Mouse (Mus musculus) embryonic facial prominence, embryonic 11.5 days (tissue): ENCODE data around the gene Tepsin. TPM values are rescaled to one million over a fixed set of nuclear protein-coding genes. Genes with fewer than 3 reads are reported as not detected.

ENCODE experiments used
- ATAC-seq: fragments of 200-750 bp; cut with Nextera tagmentation; replicated peaks from 2 replicates; pipeline ENCODE4 v1.8.0; 2017; ENCODE audit warnings: low read depth; ENCODE audit not compliant: insufficient number of reproducible peaks, low FRiP score, low TSS enrichment
- DNase-seq: peaks from one replicate; pipeline ENCODE4 v3.0.0-alpha.2; 2015; ENCODE audit warnings: low spot score
- H3K27ac ChIP-seq: fragments of 300-500 bp; sonication (generic); replicated peaks from 2 replicates; pipeline ENCODE4 v1.5.1; 2014; ENCODE audit warnings: mild to moderate bottlenecking, low read depth, low read length, control low read depth
- H3K27me3 ChIP-seq: fragments of 300-500 bp; sonication (generic); 2 replicates; pipeline ENCODE4 v1.6.1; 2014; ENCODE audit warnings: mild to moderate bottlenecking, low read length, moderate library complexity, mixed read lengths; ENCODE audit not compliant: control insufficient read depth, insufficient read depth
- H3K36me3 ChIP-seq: fragments of 300-500 bp; sonication (generic); replicated peaks from 2 replicates; pipeline ENCODE4 v1.6.1; 2014; ENCODE audit warnings: low read depth, mild to moderate bottlenecking, low read length, moderate library complexity, mixed read lengths; ENCODE audit not compliant: control insufficient read depth, insufficient read depth
- H3K4me1 ChIP-seq: fragments of 300-500 bp; sonication (generic); 2 replicates; pipeline ENCODE4 v1.6.1; 2014; ENCODE audit warnings: low read length, mixed read lengths; ENCODE audit not compliant: control insufficient read depth, insufficient read depth
- H3K4me2 ChIP-seq: fragments of 300-500 bp; sonication (generic); 2 replicates; pipeline ENCODE4 v1.6.1; 2014; ENCODE audit warnings: low read depth, mild to moderate bottlenecking, control low read depth, low read length, moderate library complexity
- H3K4me3 ChIP-seq: fragments of 300-500 bp; sonication (generic); 2 replicates; pipeline ENCODE4 v1.5.1; 2014; ENCODE audit warnings: low read depth, low read length, control low read depth
- H3K9ac ChIP-seq: fragments of 300-500 bp; sonication (generic); replicated peaks from 2 replicates; pipeline ENCODE4 v1.6.1; 2014; ENCODE audit warnings: mild to moderate bottlenecking, control low read depth, low read length
- H3K9me3 ChIP-seq: fragments of 300-500 bp; sonication (generic); replicated peaks from 2 replicates; pipeline ENCODE4 v1.6.1; 2016; ENCODE audit warnings: mild to moderate bottlenecking, low read length, inconsistent platforms, mixed read lengths; ENCODE audit not compliant: control insufficient read depth
- WGBS: fragments of 180-500 bp; shearing (Covaris S2); extraction: QIAGEN DNeasy Blood & Tissue Kit; methylation state at CpG from one replicate; pipeline ENCODE4 v1.1.7; 2014; 5-methylcytosine and 5-hydroxymethylcytosine counted together
- polyA plus RNA-seq: library from polyadenylated mRNA; unstranded; fragments of >200 nt; fragmentation: Nextera tagmentation; extraction: Ambion mirVana; gene quantifications from 2 replicates; pipeline ENCODE4 v1.2.1, GENCODE M21; 2014

The Tepsin gene
- polyA plus RNA-seq, 1 experiment from 2014 or later: 10.5 TPM

DNA sequence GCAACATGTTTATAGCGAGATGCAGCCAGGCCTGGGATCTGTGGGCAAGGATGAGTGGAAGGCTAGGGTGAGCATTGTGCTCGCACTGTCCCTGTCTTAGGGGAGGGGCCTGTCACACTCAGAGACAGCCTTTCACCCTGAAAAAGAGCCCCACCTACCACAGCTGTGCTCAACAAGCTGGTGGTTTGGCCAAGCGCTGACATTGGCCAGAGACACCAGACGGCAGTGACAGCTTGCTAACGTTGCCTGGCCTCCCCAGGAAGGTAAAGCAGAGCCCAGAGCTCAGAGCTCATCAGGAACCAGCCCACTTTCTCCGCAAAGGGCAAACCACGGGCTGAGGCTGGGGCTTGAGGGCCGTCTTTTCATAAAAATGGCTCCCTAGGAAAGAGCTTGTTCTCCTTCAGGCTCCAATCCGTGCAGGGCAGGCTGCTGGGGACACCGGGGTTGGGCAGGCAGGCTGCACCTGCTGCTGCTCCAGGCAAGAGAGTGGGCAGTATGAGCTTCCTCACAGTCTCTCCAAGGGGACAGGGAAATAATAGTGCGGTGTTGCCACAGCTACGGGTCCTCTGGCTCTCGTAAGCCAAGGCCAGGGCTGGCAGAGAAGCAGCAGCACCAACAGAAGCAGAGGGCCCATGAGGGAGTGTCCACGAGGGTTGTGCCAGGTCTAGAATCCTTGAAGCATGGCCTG, 47.3 kb downstream of the Tepsin start:
- Histone ChIP-seq H3K4me2 (no peak overlapping the region), H3K4me1 (peaks cover 5% of the 10 kb centered on the region; the same call in 1 of the 2 replicates), H3K27ac (no peak overlapping the region), H3K9ac (no peak overlapping the region), H3K4me3 (no peak overlapping the region), H3K27me3 (peaks cover 16% of the 10 kb centered on the region), H3K36me3 (no peaks in the 10 kb centered on the region), H3K9me3 (no peaks in the 10 kb centered on the region)
- DNase-seq: no peak
- WGBS: 49% methylated on average over 14 of the region's 14 CpGs
- no peak for ATAC-seq

- Histone ChIP-seq H3K4me3 (no peak overlapping the region), H3K27me3 (peaks cover 19% of the 10 kb centered on the region), H3K4me2 (no peak overlapping the region), H3K9me3 (no peaks in the 10 kb centered on the region), H3K9ac (no peak overlapping the region), H3K27ac (no peak overlapping the region), H3K4me1 (peaks cover 10% of the 10 kb centered on the region; the same call in 1 of the 2 replicates), H3K36me3 (no peaks in the 10 kb centered on the region)
- DNase-seq (no peak), ATAC-seq (no peak)
- 71% methylated on average over 8 of the region's 8 CpGs for WGBS
Observed at GRCm38 (mm10) chr11:120049067-120049466, 49.5 kb downstream of the Tepsin start.

GRCm38 (mm10) chr11:120048252-120048556, 50.3 kb downstream of the Tepsin start:
- no peak for ATAC-seq
- WGBS: 2% methylated on average over 23 of the region's 23 CpGs
- Histone ChIP-seq H3K4me3 (no peak overlapping the region), H3K27me3 (peaks cover 19% of the 10 kb centered on the region), H3K9me3 (no peaks in the 10 kb centered on the region), H3K4me1 (peaks cover 10% of the 10 kb centered on the region; the same call in 1 of the 2 replicates), H3K4me2 (peak overlapping the region; percentile 100), H3K27ac (no peak overlapping the region), H3K36me3 (no peaks in the 10 kb centered on the region), H3K9ac (no peak overlapping the region)
- peak; percentile 64 for DNase-seq

DNA sequence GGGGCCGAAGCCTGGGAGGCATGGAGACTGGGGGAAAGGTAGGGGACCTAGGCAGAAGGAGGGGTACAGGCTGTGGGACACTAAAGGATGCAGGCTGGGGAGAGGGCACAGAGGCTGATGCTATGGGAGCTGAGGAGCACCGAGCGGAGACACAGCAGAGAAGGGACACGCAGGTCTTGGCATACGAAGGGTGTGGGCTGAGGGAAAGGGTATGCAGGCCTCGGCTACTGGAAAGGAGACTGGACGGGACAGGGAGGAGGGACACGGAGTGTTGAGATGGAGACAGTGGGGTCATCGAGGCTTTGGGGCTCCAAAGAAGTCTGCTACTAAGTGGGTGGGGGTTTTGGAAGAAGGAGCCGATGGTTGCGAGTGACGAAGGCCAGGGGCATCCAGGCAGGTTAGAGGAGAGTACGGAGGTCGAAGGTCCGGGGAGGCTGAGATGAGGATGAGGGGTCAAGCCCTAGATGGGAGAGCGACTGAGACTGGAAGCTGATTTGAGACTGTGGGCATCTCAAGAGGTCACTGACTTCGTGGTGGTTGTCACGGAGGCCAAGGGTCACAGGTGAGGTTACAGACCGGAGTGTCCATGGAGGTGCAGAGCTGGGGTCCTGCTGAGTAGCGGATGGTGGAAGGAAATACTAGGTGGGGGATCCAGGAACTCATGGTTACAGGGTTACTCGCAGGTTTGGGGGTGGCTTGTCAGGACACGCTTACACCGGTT, 50.8 kb downstream of the Tepsin start:
- Histone ChIP-seq H3K36me3 (no peaks in the 10 kb centered on the region), H3K27ac (no peak overlapping the region), H3K27me3 (peaks cover 19% of the 10 kb centered on the region), H3K4me3 (peak overlapping the region; percentile 67), H3K4me2 (peak overlapping the region; percentile 100), H3K4me1 (peaks cover 10% of the 10 kb centered on the region; the same call in 1 of the 2 replicates), H3K9me3 (no peaks in the 10 kb centered on the region), H3K9ac (peak overlapping the region; percentile 74)
- 7% methylated on average over 23 of the region's 23 CpGs for WGBS
- ATAC-seq (no peak), DNase-seq (no peak)

DNA sequence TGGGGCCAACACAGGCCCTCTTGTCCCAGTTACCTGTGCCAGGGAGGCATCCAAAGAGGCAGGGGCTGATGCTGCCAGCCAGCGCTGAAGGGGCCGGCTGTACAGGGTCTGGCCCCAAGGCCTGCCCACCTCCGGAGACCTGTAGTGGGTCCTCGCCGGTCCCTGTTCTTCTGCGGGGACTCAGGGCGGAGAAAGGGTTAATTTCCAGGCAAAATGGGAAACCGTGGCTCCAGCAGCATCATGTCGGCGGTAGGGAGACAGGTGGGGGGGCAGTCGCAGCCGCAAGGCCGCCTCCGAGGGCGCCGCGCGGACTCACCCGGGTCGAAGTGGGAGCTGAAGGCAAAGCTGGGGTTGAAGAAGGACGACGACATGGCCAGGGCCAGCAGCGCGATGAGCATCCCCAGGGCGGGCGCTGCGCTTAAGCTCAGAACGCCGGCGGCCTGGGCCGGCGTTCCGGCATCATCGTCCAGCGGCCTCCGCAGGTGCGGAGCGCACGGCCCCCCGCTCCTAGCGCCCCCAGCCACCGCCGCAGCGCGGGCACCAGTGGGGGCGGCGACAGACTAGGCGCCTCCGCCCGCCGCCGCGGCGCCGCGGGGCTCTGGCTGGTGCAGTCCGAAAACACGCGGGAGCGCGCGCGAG, 51.9 kb downstream of the Tepsin start, which contains the start of gene Aatk:
Gene Aatk (minus strand): TSS at position 615 of the 639 bp plus-strand sequence.
- Histone ChIP-seq H3K27ac (no peak within 1 kb of the TSS), H3K27me3 (peaks cover 19% of the 10 kb centered on the region)

GRCm38 (mm10) chr11:120045839-120046552, 52.5 kb downstream of the Tepsin start:
- WGBS: 37% methylated on average over 11 of the region's 11 CpGs
- no peak overlapping the region for H3K27ac ChIP-seq
- DNase-seq (no peak), ATAC-seq (0 out of 2 replicates have a peak, but pooled peaks have one; percentile 2)
- H3K27me3 ChIP-seq: peaks cover 19% of the 10 kb centered on the region
- peaks cover 8% of the 10 kb centered on the region; the same call in 1 of the 2 replicates for H3K4me1 ChIP-seq
- peak overlapping the region; percentile 100 for H3K4me2 ChIP-seq
- H3K4me3 ChIP-seq: peak overlapping the region; percentile 67
- H3K36me3 ChIP-seq: no peaks in the 10 kb centered on the region
- no peaks in the 10 kb centered on the region for H3K9me3 ChIP-seq
- peak overlapping the region; percentile 74 for H3K9ac ChIP-seq

More for the DNA sequence above, 51.9 kb downstream of the Tepsin start, which contains the start of gene Aatk:
- DNase-seq (peak; percentile 53), ATAC-seq (0 out of 2 replicates have a peak, but pooled peaks have one; percentile 20)
- Histone ChIP-seq H3K4me2 (peak within 1 kb of the TSS; percentile 100), H3K4me1 (peaks cover 10% of the 10 kb centered on the region; the same call in 1 of the 2 replicates), H3K4me3 (peak within 1 kb of the TSS; percentile 67), H3K9ac (peak within 1 kb of the TSS; percentile 74), H3K36me3 (no peaks in the 10 kb centered on the region), H3K9me3 (no peaks in the 10 kb centered on the region)
- 1% methylated on average over 60 of the region's 63 CpGs for WGBS

DNA sequence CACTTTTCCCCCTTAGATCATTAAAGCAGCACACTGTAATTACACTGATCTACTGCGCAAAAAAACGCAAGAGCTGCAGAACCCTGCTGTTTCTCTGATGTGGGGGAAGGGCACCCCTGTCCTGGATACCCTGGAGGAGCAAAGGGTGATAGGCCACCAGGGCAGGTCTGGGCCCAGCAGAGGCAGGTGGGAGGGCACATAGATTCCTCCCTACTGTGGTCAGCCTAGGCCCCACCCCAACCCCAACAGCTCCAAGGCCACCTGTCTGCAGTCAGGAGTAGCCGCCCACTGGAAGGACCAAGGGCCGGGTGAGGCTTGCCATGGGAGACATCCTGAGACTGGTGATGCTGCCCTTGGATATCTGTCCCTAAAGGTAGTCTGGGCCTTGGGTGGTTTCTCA, 53.2 kb downstream of the Tepsin start:
- no peaks in the 10 kb centered on the region for H3K36me3 ChIP-seq
- H3K4me2 ChIP-seq: no peak overlapping the region
- ATAC-seq (no peak), DNase-seq (no peak)
- no peak overlapping the region for H3K27ac ChIP-seq
- H3K27me3 ChIP-seq: peaks cover 19% of the 10 kb centered on the region
- H3K9me3 ChIP-seq: no peaks in the 10 kb centered on the region
- no peak overlapping the region for H3K9ac ChIP-seq
- peaks cover 8% of the 10 kb centered on the region; the same call in 1 of the 2 replicates for H3K4me1 ChIP-seq
- 62% methylated on average over 4 of the region's 4 CpGs for WGBS
- H3K4me3 ChIP-seq: no peak overlapping the region
